Mouse (Mus musculus) liver, adult 2 months (tissue): Measurements from ENCODE around the gene Wnt11.
A peak's percentile ranks its signal among the peaks of the same experiment; 100 is the strongest.

Experiments
- CTCF ChIP-seq: fragments of 200-500 bp; IDR thresholded peaks from 2 replicates; pipeline ENCODE4 v1.5.1; 2011; ENCODE audit warnings: low read depth, low read length, control low read depth
- POLR2A ChIP-seq: fragments of 200-500 bp; IDR thresholded peaks from 2 replicates; pipeline ENCODE4 v1.6.1; 2011; ENCODE audit warnings: low read length, control low read depth; ENCODE audit not compliant: insufficient read depth; ENCODE audit errors: extremely low read depth

DNA sequence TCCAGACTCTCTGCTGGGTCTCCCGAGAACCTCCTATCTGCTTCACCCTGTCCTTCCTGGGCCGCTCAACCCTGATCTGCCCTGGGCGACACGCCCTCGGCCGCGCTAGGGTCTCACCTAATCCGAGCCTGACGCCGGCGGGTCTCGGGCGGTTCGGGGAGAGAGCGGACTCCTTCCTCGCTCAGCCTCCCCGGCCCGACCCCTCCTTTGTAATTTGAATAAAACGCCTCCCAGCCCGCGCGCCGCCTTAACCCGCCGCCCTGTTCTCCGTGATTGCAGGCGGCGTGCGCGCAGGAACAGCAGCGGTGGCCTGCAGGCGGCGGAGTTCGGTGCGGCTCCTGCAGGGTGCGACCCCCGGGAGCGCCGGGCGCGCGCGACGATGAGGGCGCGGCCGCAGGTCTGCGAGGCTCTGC is 3.8 kb downstream of the Wnt11 start:
- TF ChIP-seq CTCF, result 0 out of 2 replicates have a peak, but pooled peaks have one; percentile 3
- no peak for TF ChIP-seq POLR2A
